Mouse (Mus musculus) liver, embryonic 11.5 days (tissue): ENCODE measurements around the gene Iqck. TPM values are rescaled to one million over a fixed set of nuclear protein-coding genes. Genes with fewer than 3 reads are reported as not detected.

ENCODE experiments used
- ATAC-seq: fragments of 200-750 bp; cut with Nextera tagmentation; replicated peaks from 2 replicates; pipeline ENCODE4 v1.8.0; 2017; ENCODE audit warnings: moderate number of reproducible peaks, mild to moderate bottlenecking, moderate TSS enrichment, moderate library complexity; ENCODE audit not compliant: low FRiP score
- DNase-seq: peaks from one replicate; pipeline ENCODE4 v3.0.0-alpha.2; 2017; ENCODE audit warnings: low spot score
- H3K27ac ChIP-seq: fragments of 300-500 bp; sonication (generic); 2 replicates; pipeline ENCODE4 v1.5.1; 2014; ENCODE audit warnings: mild to moderate bottlenecking, low read depth, low read length, control low read depth
- H3K27me3 ChIP-seq: fragments of 300-500 bp; sonication (generic); replicated peaks from 2 replicates; pipeline ENCODE4 v1.6.1; 2014; ENCODE audit warnings: low read length, mixed read lengths; ENCODE audit not compliant: control insufficient read depth, insufficient read depth
- H3K36me3 ChIP-seq: fragments of 300-500 bp; sonication (generic); 2 replicates; pipeline ENCODE4 v1.6.1; 2014; ENCODE audit warnings: mild to moderate bottlenecking, low read length, moderate library complexity, mixed read lengths; ENCODE audit not compliant: control insufficient read depth, insufficient read depth
- H3K4me1 ChIP-seq: fragments of 300-500 bp; sonication (generic); replicated peaks from 2 replicates; pipeline ENCODE4 v1.6.1; 2014; ENCODE audit warnings: low read length, mixed read lengths; ENCODE audit not compliant: control insufficient read depth, insufficient read depth
- H3K4me2 ChIP-seq: fragments of 300-500 bp; sonication (generic); 2 replicates; pipeline ENCODE4 v1.6.1; 2014; ENCODE audit warnings: mild to moderate bottlenecking, control low read depth, moderate library complexity
- H3K4me3 ChIP-seq: fragments of 300-500 bp; sonication (generic); 2 replicates; pipeline ENCODE4 v1.5.1; 2014; ENCODE audit warnings: low read depth, low read length, control low read depth
- H3K9ac ChIP-seq: fragments of 300-500 bp; sonication (generic); 2 replicates; pipeline ENCODE4 v1.6.1; 2014; ENCODE audit warnings: low read depth, low read length, control low read depth
- H3K9me3 ChIP-seq: fragments of 300-500 bp; sonication (generic); 2 replicates; pipeline ENCODE4 v1.6.1; 2016; ENCODE audit warnings: low read length, inconsistent platforms, mixed read lengths; ENCODE audit not compliant: control insufficient read depth
- WGBS: fragments of 180-500 bp; shearing (Covaris S2); extraction: QIAGEN DNeasy Blood & Tissue Kit; methylation state at CpG from one replicate; pipeline ENCODE4 v1.1.7; 2014; 5-methylcytosine and 5-hydroxymethylcytosine counted together
- polyA plus RNA-seq: library from polyadenylated mRNA; unstranded; fragments of >200 nt; fragmentation: Nextera tagmentation; extraction: Ambion mirVana; gene quantifications from 2 replicates; pipeline ENCODE4 v1.2.1, GENCODE M21; 2014

The Iqck gene
- polyA plus RNA-seq, 1 experiment from 2014 or later: 1.6 TPM

GRCm38 (mm10) chr7:118821356-118821755 lies 34.2 kb upstream of the Iqck start:
- Histone ChIP-seq H3K4me1 (no peaks in the 10 kb centered on the region), H3K36me3 (peaks cover 5% of the 10 kb centered on the region; the same call in 1 of the 2 replicates), H3K27ac (no peak overlapping the region), H3K4me2 (no peak overlapping the region), H3K9ac (no peak overlapping the region), H3K27me3 (no peaks in the 10 kb centered on the region), H3K4me3 (no peak overlapping the region), H3K9me3 (no peaks in the 10 kb centered on the region)
- ATAC-seq: no peak
- WGBS: 67% methylated on average over 7 of the region's 7 CpGs
- DNase-seq: no peak

- Histone ChIP-seq H3K36me3 (peaks cover 5% of the 10 kb centered on the region; the same call in 1 of the 2 replicates), H3K4me3 (no peak overlapping the region), H3K9me3 (no peaks in the 10 kb centered on the region), H3K4me1 (no peaks in the 10 kb centered on the region), H3K4me2 (no peak overlapping the region), H3K27ac (no peak overlapping the region), H3K9ac (no peak overlapping the region), H3K27me3 (no peaks in the 10 kb centered on the region)
- no peak for DNase-seq
- no peak for ATAC-seq
- WGBS: 86% methylated on average over 12 of the region's 12 CpGs
Observed at GRCm38 (mm10) chr7:118821887-118822556, 33.5 kb upstream of the Iqck start.

- WGBS: 76% methylated on average over 7 of the region's 7 CpGs
- no peak overlapping the region for H3K4me2 ChIP-seq
- no peak overlapping the region for H3K9ac ChIP-seq
- no peak for ATAC-seq
- DNase-seq: no peak
- no peaks in the 10 kb centered on the region for H3K27me3 ChIP-seq
- H3K4me1 ChIP-seq: no peaks in the 10 kb centered on the region
- H3K4me3 ChIP-seq: no peak overlapping the region
- H3K27ac ChIP-seq: no peak overlapping the region
- peaks cover 4% of the 10 kb centered on the region; the same call in 1 of the 2 replicates for H3K36me3 ChIP-seq
- H3K9me3 ChIP-seq: no peaks in the 10 kb centered on the region
Observed at GRCm38 (mm10) chr7:118824451-118824850, 31.1 kb upstream of the Iqck start.

- Histone ChIP-seq H3K36me3 (peaks cover 4% of the 10 kb centered on the region; the same call in 1 of the 2 replicates), H3K4me2 (no peak overlapping the region), H3K27me3 (no peaks in the 10 kb centered on the region), H3K27ac (no peak overlapping the region), H3K9me3 (no peaks in the 10 kb centered on the region), H3K9ac (no peak overlapping the region), H3K4me1 (no peaks in the 10 kb centered on the region), H3K4me3 (no peak overlapping the region)
- no peak for DNase-seq
- ATAC-seq: 0 out of 2 replicates have a peak, but pooled peaks have one; percentile 44
- WGBS: 75% methylated on average over 5 of the region's 5 CpGs
Observed at GRCm38 (mm10) chr7:118827975-118828416, 27.6 kb upstream of the Iqck start.

DNA sequence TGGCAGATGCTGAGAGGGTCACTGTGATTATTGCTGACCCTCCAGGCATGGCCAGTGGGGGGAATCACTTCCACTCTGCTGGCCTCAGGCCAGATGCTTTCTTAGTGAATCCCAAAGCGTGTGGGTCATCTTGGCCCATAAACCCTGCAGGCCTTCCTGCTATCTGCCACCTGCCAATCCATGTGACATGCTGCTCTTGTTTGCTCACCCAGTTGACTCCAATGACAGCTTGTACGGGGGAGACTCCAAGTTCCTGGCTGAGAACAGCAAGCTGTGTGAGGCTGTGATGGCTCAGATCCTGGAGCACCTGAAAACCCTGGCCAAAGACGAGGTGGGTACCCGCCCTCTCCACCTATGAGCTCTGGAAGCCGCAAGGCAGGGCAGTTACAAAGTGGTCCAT lies 17.7 kb upstream of the Iqck start:
- H3K4me1 ChIP-seq: no peaks in the 10 kb centered on the region; the same call in 1 of the 2 replicates
- no peak for ATAC-seq
- peaks cover 13% of the 10 kb centered on the region; the same call in 1 of the 2 replicates for H3K36me3 ChIP-seq
- no peak overlapping the region for H3K27ac ChIP-seq
- WGBS: 85% methylated on average over 5 of the region's 5 CpGs
- H3K4me2 ChIP-seq: no peak overlapping the region
- H3K9ac ChIP-seq: no peak overlapping the region
- no peaks in the 10 kb centered on the region for H3K9me3 ChIP-seq
- no peaks in the 10 kb centered on the region for H3K27me3 ChIP-seq
- no peak overlapping the region for H3K4me3 ChIP-seq
- DNase-seq: no peak

DNA sequence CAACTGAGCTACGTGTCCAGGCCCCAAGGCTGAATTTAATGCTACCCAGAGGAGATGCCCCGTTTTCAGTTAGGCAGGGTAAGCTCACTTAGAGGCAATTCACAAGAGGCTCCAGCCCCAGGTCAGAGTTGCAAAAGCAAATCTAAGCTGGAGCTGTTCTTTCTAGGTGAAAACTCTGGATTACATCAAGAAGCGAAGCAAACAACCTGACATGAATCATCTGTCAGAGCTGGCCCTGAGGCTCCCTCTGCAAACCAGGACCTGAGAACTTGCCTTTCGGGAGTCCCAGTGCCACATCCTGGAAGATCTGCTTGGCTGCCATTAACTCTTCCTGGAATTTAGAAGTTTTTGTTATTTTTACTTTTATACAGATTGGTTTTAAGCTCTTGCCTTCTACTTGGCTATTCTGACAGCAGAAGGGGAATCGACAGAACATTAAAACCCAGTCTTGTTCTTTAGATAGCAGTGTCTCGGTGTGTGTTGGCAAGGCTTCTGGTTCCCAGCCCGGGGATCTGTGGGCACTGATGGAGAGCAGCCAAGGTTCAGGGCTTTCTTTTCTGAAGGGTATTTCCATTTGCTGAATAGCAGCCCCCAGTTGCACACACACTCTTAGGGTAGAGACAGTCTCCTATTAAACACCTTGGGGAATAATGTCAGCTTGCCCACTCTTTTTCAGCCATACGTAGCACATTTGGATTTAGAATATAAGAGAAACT lies 14.4 kb upstream of the Iqck start:
- WGBS: 84% methylated on average over 8 of the region's 8 CpGs
- Histone ChIP-seq H3K9me3 (no peaks in the 10 kb centered on the region), H3K4me1 (no peaks in the 10 kb centered on the region; the same call in 1 of the 2 replicates), H3K9ac (no peak overlapping the region), H3K4me3 (no peak overlapping the region), H3K27me3 (no peaks in the 10 kb centered on the region), H3K36me3 (peaks cover 26% of the 10 kb centered on the region), H3K4me2 (no peak overlapping the region), H3K27ac (no peak overlapping the region)
- no peak for DNase-seq
- no peak for ATAC-seq

GRCm38 (mm10) chr7:118841796-118842195 lies 13.8 kb upstream of the Iqck start:
- no peak overlapping the region for H3K9ac ChIP-seq
- ATAC-seq (no peak), DNase-seq (no peak)
- H3K9me3 ChIP-seq: no peaks in the 10 kb centered on the region
- peaks cover 29% of the 10 kb centered on the region for H3K36me3 ChIP-seq
- H3K4me1 ChIP-seq: no peaks in the 10 kb centered on the region
- H3K4me2 ChIP-seq: no peak overlapping the region
- 53% methylated on average over 1 of the region's 1 CpGs for WGBS
- H3K4me3 ChIP-seq: no peak overlapping the region
- no peaks in the 10 kb centered on the region for H3K27me3 ChIP-seq
- H3K27ac ChIP-seq: no peak overlapping the region

DNA sequence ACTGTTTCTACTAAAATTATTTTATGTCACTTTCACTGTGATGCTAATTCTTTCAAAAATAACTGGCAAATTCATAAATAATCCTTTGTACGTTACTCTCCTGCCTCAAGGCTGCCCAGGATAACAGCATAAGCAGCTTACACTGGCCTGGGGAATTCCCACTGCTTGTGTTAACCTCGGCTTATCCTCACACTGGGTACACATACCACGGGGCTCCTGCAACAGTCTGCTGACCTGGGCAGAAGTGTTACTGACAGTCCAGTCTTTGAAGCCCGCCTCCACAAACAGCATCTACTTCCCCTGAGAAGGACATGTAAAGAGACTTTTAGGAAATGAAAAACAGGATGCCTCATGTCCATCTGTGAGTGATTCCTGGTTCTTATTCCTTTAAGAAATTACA lies 12.6 kb upstream of the Iqck start:
- Histone ChIP-seq H3K4me1 (no peaks in the 10 kb centered on the region), H3K4me2 (no peak overlapping the region), H3K36me3 (peaks cover 39% of the 10 kb centered on the region), H3K9me3 (no peaks in the 10 kb centered on the region), H3K27me3 (no peaks in the 10 kb centered on the region), H3K9ac (no peak overlapping the region), H3K27ac (no peak overlapping the region), H3K4me3 (no peak overlapping the region)
- ATAC-seq: no peak
- DNase-seq: no peak
- 79% methylated on average over 4 of the region's 4 CpGs for WGBS
